Mouse (Mus musculus) left cerebral cortex, adult 9 months (tissue): ENCODE data around the gene CK137956.

ENCODE experiments used
- DNase-seq, 2 experiments: peaks; one replicate each; pipeline ENCODE4 v3.0.0; 2022; ENCODE audit warnings: low spot score in 2 of 2

The CK137956 gene

DNA sequence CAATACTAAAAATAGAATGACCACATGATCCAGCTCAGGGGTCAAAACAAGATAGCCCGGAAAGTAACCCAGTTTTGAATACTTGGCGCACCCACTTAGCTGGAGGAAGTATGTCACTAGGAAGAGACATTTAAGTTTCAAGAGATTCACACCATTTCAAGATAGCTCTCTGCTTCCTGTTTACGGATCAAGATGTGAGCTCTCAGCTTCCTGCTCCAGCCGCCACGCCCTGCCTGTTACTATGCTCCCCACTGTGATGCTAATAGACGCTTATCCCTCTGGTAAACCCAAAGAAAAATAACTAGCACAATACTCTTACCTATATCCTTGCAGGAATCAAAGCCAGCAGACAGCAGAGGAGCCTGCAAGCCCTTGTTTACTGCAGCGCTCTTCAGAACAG lies 57.2 kb downstream of the CK137956 start:
- no peak for DNase-seq

DNA sequence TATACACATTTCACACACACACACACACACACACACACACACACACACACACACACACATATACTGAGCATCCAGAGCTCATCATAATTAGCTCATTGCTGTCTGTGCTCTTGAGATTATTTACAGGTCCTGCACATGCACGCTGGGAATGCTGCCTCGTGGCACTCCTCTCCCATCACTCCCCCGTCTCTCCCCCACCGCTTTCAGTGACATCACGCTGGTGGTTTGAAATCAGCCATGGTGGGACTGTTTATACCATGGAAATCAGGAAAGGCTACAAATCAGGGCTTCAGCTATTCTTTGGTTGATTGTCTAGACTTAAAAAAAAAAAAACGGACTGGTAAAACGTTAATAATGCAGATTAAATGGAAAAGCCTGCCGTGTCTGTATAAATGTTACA lies 63.6 kb downstream of the CK137956 start:
- no peak for DNase-seq

DNA sequence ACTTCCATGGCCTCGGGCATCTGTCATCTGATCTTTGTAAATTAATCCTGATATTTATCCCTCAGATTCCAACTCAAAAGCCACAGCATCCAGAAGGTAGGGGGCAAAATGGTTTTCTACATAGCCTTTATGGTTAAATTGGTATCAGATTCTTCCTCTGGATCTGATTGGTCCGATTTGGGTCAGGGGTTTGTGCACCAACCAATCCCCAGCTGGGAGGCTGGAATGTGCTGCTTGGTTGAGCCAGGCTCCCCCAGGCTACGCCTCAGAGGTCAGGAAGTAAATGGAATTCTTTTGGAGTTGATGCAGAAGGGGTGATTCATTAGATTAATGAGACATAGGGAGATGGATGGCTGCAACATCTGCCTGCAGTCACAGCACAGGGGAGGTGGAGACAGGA lies 66.8 kb downstream of the CK137956 start:
- DNase-seq, result no peak

DNA sequence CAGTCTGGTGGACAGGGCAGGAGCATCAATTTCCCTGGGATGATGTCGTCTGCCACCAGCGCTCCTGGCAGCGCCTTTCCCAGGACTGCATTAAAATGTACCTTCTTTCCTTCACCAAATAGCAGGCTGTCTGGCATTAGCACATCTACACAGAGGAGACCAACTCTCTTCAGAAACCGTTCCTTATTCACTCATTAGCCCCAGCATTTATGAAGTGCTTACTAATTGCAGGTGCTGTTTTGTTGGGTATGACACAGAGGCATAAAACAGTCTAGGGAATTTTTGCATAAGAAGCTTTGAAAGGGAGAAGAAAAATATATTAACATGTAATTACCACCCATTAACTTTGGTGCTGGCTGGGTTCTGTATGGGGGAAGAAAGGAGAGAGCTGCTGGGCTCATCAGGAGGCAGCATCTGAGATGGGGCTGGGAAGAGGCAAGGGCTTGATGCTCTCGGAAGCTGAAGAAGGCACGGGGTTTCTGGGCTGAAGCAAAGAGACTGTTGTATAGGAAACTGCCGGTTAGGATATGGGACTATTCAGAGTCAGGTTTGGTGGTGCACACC lies 69.8 kb downstream of the CK137956 start:
- DNase-seq, result no peak

DNA sequence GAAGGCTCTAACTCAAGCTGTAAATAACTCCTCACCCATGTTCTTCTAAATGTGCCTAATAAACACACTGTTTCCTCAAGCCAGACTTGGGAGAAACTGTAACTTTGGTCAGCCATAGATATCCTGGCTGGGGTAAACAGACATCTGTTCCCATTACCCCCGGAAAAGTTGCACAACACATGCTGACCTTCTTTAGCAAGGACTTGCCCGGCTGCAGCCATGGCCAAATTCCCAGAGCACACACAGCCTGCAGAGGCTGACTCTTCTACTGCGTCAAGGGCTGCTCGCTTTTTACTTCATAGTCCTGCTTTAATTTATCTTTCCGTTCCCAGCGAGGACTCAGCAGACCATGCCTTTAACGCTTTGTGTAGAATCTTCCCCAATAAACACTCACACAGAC lies 81.7 kb downstream of the CK137956 start:
- no peak for DNase-seq

DNA sequence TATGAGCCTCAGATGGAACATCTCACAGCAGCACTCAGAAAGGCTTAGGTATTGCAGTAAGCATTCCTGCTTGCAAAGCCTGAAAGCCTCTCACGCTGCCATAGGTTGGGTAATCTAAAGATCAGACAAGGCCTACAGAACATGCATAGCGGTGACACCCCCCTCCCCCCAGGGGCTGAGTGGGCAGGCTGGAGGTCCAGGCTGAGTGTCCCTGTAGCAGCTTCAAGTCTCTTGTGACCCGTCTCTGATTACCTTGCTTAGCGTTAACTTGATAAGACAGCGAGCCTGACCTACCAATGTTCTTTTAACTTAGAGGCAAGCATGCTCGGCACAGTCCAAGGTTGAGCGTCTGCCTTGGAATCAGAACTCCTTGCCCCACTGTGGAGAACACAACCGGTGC lies 91.8 kb downstream of the CK137956 start:
- no peak for DNase-seq
